Mouse (Mus musculus) embryonic facial prominence, embryonic 14.5 days (tissue): ENCODE data around the gene Susd6. TPM values are rescaled to one million over a fixed set of nuclear protein-coding genes. Genes with fewer than 3 reads are reported as not detected.
"Not testable (repeated sequence)": the region's sequence is repeated elsewhere in the genome, so short reads cannot be mapped to it uniquely, and the experiment has no call there.

ENCODE experiments used
- ATAC-seq: fragments of 200-750 bp; cut with Nextera tagmentation; 2 replicates; pipeline ENCODE4 v1.8.0; 2017; ENCODE audit warnings: low read depth, moderate number of reproducible peaks, moderate TSS enrichment
- DNase-seq: peaks from one replicate; pipeline ENCODE4 v3.0.0-alpha.2; 2015; ENCODE audit warnings: low spot score
- H3K27ac ChIP-seq: fragments of 300-500 bp; sonication (generic); replicated peaks from 2 replicates; pipeline ENCODE4 v1.5.1; 2014; ENCODE audit warnings: low read depth, mild to moderate bottlenecking, low read length, moderate library complexity
- H3K27me3 ChIP-seq: fragments of 300-500 bp; sonication (generic); replicated peaks from 2 replicates; pipeline ENCODE4 v1.6.1; 2014; ENCODE audit warnings: low read length; ENCODE audit not compliant: control insufficient read depth, insufficient read depth
- H3K36me3 ChIP-seq: fragments of 300-500 bp; sonication (generic); 2 replicates; pipeline ENCODE4 v1.6.1; 2014; ENCODE audit warnings: low read length, mixed read lengths; ENCODE audit not compliant: control insufficient read depth, insufficient read depth
- H3K4me1 ChIP-seq: fragments of 300-500 bp; sonication (generic); 2 replicates; pipeline ENCODE4 v1.6.1; 2014; ENCODE audit warnings: antibody characterized with exemption, low read length; ENCODE audit not compliant: control insufficient read depth, insufficient read depth
- H3K4me2 ChIP-seq: fragments of 300-500 bp; sonication (generic); 2 replicates; pipeline ENCODE4 v1.6.1; 2014; ENCODE audit warnings: low read depth, mild to moderate bottlenecking, low read length, moderate library complexity, mixed read lengths
- H3K4me3 ChIP-seq: fragments of 300-500 bp; sonication (generic); 2 replicates; pipeline ENCODE4 v1.5.1; 2014; ENCODE audit warnings: low read depth, mild to moderate bottlenecking, low read length
- H3K9ac ChIP-seq: fragments of 300-500 bp; sonication (generic); 2 replicates; pipeline ENCODE4 v1.6.1; 2014; ENCODE audit warnings: low read depth, mild to moderate bottlenecking, low read length, moderate library complexity, mixed read lengths
- H3K9me3 ChIP-seq: fragments of 300-500 bp; sonication (generic); 2 replicates; pipeline ENCODE4 v1.6.1; 2016; ENCODE audit warnings: low read length; ENCODE audit not compliant: control insufficient read depth
- WGBS: fragments of 180-500 bp; shearing (Covaris S2); extraction: QIAGEN DNeasy Blood & Tissue Kit; methylation state at CpG from one replicate; pipeline ENCODE4 v1.1.7; 2014; 5-methylcytosine and 5-hydroxymethylcytosine counted together
- polyA plus RNA-seq: library from polyadenylated mRNA; unstranded; fragments of >200 nt; fragmentation: Nextera tagmentation; extraction: Ambion mirVana; gene quantifications from 2 replicates; pipeline ENCODE4 v1.2.1, GENCODE M21; 2014

The Susd6 gene
- polyA plus RNA-seq, 1 experiment from 2014 or later = 20.6 TPM

DNA sequence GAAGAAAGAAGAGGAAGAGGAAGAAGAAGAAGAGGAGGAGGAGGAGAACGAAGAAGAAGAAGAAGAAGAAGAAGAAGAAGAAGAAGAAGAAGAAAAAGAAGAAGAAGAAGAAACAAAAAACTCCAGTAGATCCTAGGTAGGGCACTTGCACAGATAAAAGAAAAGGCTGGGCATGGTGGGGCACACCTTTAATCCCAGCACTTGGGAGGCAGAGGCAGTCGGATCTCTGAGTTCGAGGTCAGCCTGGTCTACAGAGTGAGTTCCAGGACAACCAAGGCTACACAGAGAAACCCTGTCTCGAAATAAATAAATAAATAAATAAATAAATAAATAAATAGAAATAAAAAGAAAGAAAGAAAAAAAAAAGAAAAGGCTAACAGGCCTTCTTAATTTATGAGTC lies 1.0 kb upstream of the Susd6 start:
- not testable (repeated sequence) for H3K4me2 ChIP-seq

DNA sequence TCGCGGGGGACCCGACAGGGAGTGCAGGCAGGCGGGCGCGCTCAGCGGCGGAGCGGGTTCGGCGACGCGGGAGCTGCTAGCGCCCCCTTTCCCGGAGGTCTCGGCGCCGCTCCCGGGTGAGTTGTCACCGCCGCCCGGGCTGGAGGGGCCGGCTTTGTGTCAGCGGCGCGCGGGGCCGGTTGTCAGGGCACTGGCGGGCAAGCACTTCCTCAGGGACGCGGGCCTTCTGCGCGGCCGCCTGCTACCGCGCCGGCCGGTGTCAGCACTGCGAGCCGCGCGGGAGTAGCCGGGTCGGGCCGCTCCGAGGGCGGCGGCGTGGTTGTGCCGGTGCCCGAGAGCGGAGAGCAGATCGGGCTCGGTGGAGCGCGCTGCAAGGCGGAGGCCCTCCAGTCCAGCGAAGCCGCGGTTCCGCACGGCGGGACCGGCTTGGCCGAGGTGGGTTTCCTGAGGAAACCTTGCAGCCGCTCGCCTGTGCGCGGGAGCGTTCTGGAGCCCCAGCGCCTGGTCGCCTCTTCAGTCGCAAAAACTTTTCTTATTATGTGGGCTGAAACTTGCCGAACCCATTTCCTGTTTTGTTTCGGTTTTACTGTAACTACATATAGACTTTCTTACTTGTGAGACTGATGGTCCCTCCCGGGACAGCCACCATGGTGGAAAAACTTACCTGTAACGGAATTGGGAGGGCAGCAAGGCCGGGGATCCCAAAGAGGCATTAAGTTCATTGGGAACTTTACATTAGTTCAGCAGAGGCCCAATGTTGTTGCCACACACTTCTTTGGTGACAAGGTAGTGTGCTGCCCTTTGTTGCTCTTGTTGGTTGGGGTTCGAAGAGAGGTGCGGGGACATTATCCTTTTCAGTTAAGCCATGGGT lies 625 bp downstream of the Susd6 start:
- peak; percentile 78 for ATAC-seq
- H3K4me1 ChIP-seq = peaks cover 16% of the 10 kb centered on the region
- no peak for DNase-seq
- peak overlapping the region; percentile 64 for H3K4me2 ChIP-seq
- no peaks in the 10 kb centered on the region for H3K27me3 ChIP-seq
- no peaks in the 10 kb centered on the region for H3K9me3 ChIP-seq
- H3K9ac ChIP-seq = peak overlapping the region; percentile 85
- H3K4me3 ChIP-seq = peak overlapping the region; percentile 92
- H3K36me3 ChIP-seq = 0 out of 2 replicates have a peak, but pooled peaks cover 4% of the 10 kb centered on the region
- under 1% methylated on average over 20 of the region's 80 CpGs for WGBS
- H3K27ac ChIP-seq = peak overlapping the region; percentile 92

More for the DNA sequence above, 1.0 kb upstream of the Susd6 start:
- WGBS = 82% methylated on average over 4 of the region's 4 CpGs
- not testable (repeated sequence) for H3K9ac ChIP-seq, ATAC-seq, H3K36me3 ChIP-seq, H3K27ac ChIP-seq, H3K9me3 ChIP-seq, H3K4me3 ChIP-seq, H3K27me3 ChIP-seq, DNase-seq
- H3K4me1 ChIP-seq = peaks cover 16% of the 10 kb centered on the region

DNA sequence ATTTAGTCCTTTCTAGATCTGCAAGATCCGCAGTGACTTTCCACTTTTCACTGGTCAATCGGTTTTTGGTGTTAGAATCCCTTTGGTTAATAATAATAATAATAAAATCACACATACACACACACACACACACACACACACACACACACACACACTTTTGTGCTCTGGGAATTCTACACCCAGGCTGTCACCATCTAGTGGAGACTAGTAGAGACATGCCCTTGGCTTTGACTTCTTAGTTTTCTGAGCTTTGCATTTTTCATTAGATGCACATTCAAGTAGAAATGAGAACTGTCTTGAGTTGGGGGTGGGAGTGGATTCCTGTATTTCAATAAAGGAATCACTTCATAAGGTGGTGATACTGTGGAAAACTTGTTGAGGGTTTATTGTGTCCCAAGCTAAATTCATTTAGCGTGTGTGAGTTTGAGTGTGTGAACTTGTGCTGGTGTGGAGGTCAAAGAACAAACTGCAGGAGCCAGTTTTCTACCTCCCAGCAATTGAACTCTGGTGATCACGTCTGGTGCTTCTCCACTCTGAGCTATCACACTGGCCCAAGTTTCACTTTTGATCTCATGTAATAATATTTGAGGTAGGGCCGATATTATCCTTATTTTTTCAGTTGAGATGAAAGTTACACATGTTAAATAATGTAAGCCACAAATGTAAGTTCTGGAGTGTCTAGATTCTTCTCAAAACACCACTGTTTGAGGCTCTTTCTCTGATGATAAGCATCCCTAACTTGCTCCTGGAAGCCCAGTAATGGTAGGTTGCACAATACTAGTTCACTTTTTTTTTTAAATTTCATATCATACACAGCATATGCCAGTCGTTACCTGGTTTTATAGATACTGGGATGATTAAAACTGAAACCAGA lies 1.5 kb downstream of the Susd6 start:
- H3K4me3 ChIP-seq = peak overlapping the region; percentile 92
- DNase-seq (peak; percentile 80), ATAC-seq (no peak)
- H3K4me1 ChIP-seq = peaks cover 16% of the 10 kb centered on the region
- peak overlapping the region; percentile 85 for H3K9ac ChIP-seq
- WGBS = 36% methylated on average over 6 of the region's 6 CpGs
- peak overlapping the region; percentile 92; the same call in 1 of the 2 replicates for H3K27ac ChIP-seq
- H3K27me3 ChIP-seq = no peaks in the 10 kb centered on the region
- H3K9me3 ChIP-seq = no peaks in the 10 kb centered on the region
- 0 out of 2 replicates have a peak, but pooled peaks cover 4% of the 10 kb centered on the region for H3K36me3 ChIP-seq
- H3K4me2 ChIP-seq = peak overlapping the region; percentile 64

DNA sequence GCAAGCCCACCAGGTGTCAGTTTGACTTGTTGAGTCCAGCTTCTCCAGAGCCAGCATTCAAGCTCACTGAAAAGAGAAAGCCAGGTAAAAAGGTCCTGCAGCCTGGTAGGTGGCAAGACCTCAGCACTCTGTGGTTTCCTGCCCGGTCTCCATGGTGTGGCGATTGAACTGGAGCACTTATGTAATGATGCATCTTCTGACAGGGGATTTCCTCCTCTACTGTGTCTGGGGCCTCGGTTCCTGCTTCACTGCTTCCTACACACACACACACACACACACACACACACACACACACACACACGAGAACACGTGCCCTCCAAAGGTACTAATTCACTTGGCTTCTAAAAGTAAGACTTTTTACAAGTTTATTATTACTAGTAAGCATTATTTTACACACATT lies 2.6 kb downstream of the Susd6 start:
- 60% methylated on average over 5 of the region's 5 CpGs for WGBS
- Histone ChIP-seq H3K27ac (no peak overlapping the region), H3K9ac (no peak overlapping the region), H3K4me2 (0 out of 2 replicates have a peak overlapping the region, but pooled peaks have one; percentile 64), H3K27me3 (no peaks in the 10 kb centered on the region), H3K9me3 (no peaks in the 10 kb centered on the region), H3K4me1 (peaks cover 16% of the 10 kb centered on the region), H3K36me3 (0 out of 2 replicates have a peak, but pooled peaks cover 4% of the 10 kb centered on the region), H3K4me3 (no peak overlapping the region)
- no peak for DNase-seq
- no peak for ATAC-seq

- DNase-seq (no peak), ATAC-seq (no peak)
Measured at GRCm38 (mm10) chr12:80793535-80793934, 3.2 kb downstream of the Susd6 start.

DNA sequence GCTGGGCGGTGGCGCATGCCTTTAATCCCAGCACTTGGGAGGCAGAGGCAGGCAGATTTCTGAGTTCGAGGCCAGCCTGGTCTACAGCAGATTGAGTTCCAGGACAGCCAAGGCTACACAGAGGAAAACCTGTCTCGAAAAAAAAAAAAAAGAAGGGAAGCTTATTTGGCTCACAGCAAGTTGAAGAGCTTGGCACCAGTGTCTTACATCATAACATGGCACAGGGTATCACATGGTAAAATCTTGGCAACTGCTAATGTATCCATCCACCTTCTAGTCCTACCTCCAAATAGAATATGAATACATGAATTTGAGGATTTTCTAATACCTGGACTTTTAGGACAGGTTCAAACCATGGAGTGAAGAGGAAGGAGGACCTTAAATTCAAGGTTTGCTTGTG lies 4.2 kb downstream of the Susd6 start:
- WGBS = 93% methylated on average over 4 of the region's 4 CpGs
- H3K27ac ChIP-seq = no peak overlapping the region
- ATAC-seq = no peak

More at GRCm38 (mm10) chr12:80793535-80793934, 3.2 kb downstream of the Susd6 start:
- Histone ChIP-seq H3K4me3 (no peak overlapping the region), H3K36me3 (0 out of 2 replicates have a peak, but pooled peaks cover 4% of the 10 kb centered on the region), H3K9ac (no peak overlapping the region), H3K27me3 (no peaks in the 10 kb centered on the region), H3K4me2 (no peak overlapping the region), H3K9me3 (no peaks in the 10 kb centered on the region), H3K27ac (no peak overlapping the region), H3K4me1 (peaks cover 16% of the 10 kb centered on the region)
- 97% methylated on average over 1 of the region's 1 CpGs for WGBS

GRCm38 (mm10) chr12:80794935-80795785 lies 4.8 kb downstream of the Susd6 start:
- DNase-seq (no peak), ATAC-seq (no peak)
- no peak overlapping the region for H3K4me2 ChIP-seq
- no peaks in the 10 kb centered on the region for H3K9me3 ChIP-seq
- H3K4me3 ChIP-seq = no peak overlapping the region
- no peak overlapping the region for H3K27ac ChIP-seq
- no peak overlapping the region for H3K9ac ChIP-seq
- peaks cover 12% of the 10 kb centered on the region for H3K4me1 ChIP-seq
- 0 out of 2 replicates have a peak, but pooled peaks cover 4% of the 10 kb centered on the region for H3K36me3 ChIP-seq
- H3K27me3 ChIP-seq = no peaks in the 10 kb centered on the region
- WGBS = 80% methylated on average over 2 of the region's 2 CpGs

More for the DNA sequence above, 4.2 kb downstream of the Susd6 start:
- no peak for DNase-seq
- Histone ChIP-seq H3K4me3 (no peak overlapping the region), H3K9me3 (no peaks in the 10 kb centered on the region), H3K4me2 (no peak overlapping the region), H3K4me1 (peaks cover 16% of the 10 kb centered on the region), H3K36me3 (0 out of 2 replicates have a peak, but pooled peaks cover 4% of the 10 kb centered on the region), H3K27me3 (no peaks in the 10 kb centered on the region), H3K9ac (no peak overlapping the region)

DNA sequence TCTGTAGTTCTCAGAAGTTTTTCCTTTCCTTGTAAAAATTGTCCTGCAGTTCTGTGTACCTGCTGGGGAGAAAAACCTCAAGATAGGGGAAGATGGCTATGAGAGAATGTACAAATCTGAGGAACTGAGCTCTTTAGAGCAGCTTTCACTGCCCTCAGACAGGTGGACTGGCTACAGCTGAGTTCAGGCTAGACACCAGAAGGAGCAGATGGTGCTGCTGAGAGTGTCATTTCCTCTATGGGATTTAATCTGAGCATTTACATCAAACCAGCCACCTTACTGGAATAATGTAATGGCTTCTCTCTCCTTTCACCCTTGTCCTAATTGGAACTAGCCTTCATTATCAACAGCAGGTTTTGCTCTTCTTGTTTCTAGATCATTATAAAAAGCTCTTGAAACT lies 8.0 kb downstream of the Susd6 start:
- no peaks in the 10 kb centered on the region for H3K9me3 ChIP-seq
- ATAC-seq (no peak), DNase-seq (no peak)
- no peak overlapping the region for H3K9ac ChIP-seq
- H3K4me3 ChIP-seq = no peak overlapping the region
- 0 out of 2 replicates have a peak, but pooled peaks cover 4% of the 10 kb centered on the region for H3K36me3 ChIP-seq
- no peaks in the 10 kb centered on the region for H3K4me1 ChIP-seq
- H3K27ac ChIP-seq = no peak overlapping the region
- H3K27me3 ChIP-seq = no peaks in the 10 kb centered on the region
- H3K4me2 ChIP-seq = no peak overlapping the region
